Mouse (Mus musculus): Measurements from ENCODE around the gene Hvcn1. TPM values are rescaled to one million over a fixed set of nuclear protein-coding genes. Genes with fewer than 3 reads are reported as not detected.

The Hvcn1 gene
- polyA plus RNA-seq, 1 experiment from 2014 or later: 4.4 TPM

Other genes starting within 250 kb of the Hvcn1 start
- 1.5 and 2.3 TPM in 2 replicates for gene Cux2, start 156.7 kb upstream of the Hvcn1 start, polyA plus RNA-seq (2015; fragmentation: Nextera tagmentation; extraction: Ambion mirVana)
- gene Myl2, start 105.9 kb upstream of the Hvcn1 start, polyA plus RNA-seq (2015; fragmentation: Nextera tagmentation; extraction: Ambion mirVana): 12.4 and 12.7 TPM in 2 replicates
- gene Ccdc63, start 66.0 kb upstream of the Hvcn1 start, polyA plus RNA-seq (2015; fragmentation: Nextera tagmentation; extraction: Ambion mirVana): 0.04 TPM in 1 of 2 replicates, not detected in the other
- gene Ppp1cc, start 48.5 kb upstream of the Hvcn1 start, polyA plus RNA-seq (2015; fragmentation: Nextera tagmentation; extraction: Ambion mirVana): 214 and 259 TPM in 2 replicates
- 6.5 and 7.4 TPM in 2 replicates for gene Tctn1, start 57.7 kb downstream of the Hvcn1 start, polyA plus RNA-seq (2015; fragmentation: Nextera tagmentation; extraction: Ambion mirVana)
- 8.6 and 8.9 TPM in 2 replicates for gene Pptc7, start 77.6 kb downstream of the Hvcn1 start, polyA plus RNA-seq (2015; fragmentation: Nextera tagmentation; extraction: Ambion mirVana)
- 10.2 and 11.4 TPM in 2 replicates for gene Rad9b, start 147.4 kb downstream of the Hvcn1 start, polyA plus RNA-seq (2015; fragmentation: Nextera tagmentation; extraction: Ambion mirVana)
- 210 and 225 TPM in 2 replicates for gene Vps29, start 147.6 kb downstream of the Hvcn1 start, polyA plus RNA-seq (2015; fragmentation: Nextera tagmentation; extraction: Ambion mirVana)
- 76.2 and 76.8 TPM in 2 replicates for gene Gpn3, start 165.1 kb downstream of the Hvcn1 start, polyA plus RNA-seq (2015; fragmentation: Nextera tagmentation; extraction: Ambion mirVana)
- gene Fam216a, start 165.6 kb downstream of the Hvcn1 start, polyA plus RNA-seq (2015; fragmentation: Nextera tagmentation; extraction: Ambion mirVana): 65.2 and 66.5 TPM in 2 replicates
- 158 and 162 TPM in 2 replicates for gene Arpc3, start 185.1 kb downstream of the Hvcn1 start, polyA plus RNA-seq (2015; fragmentation: Nextera tagmentation; extraction: Ambion mirVana)
- 42.8 and 44.0 TPM in 2 replicates for gene Anapc7, start 214.9 kb downstream of the Hvcn1 start, polyA plus RNA-seq (2015; fragmentation: Nextera tagmentation; extraction: Ambion mirVana)